Mouse (Mus musculus): Measurements from ENCODE around the gene 5031439G07Rik. TPM values are rescaled to one million over a fixed set of nuclear protein-coding genes. Genes with fewer than 3 reads are reported as not detected.
"Not testable (repeated sequence)": the region's sequence is repeated elsewhere in the genome, so short reads cannot be mapped to it uniquely, and the experiment has no call there.

5031439G07Rik gene
- 100 to 1,000 TPM; 128 to 135 TPM for total RNA-seq (2021)

- intact Hi-C loops (cut with DNase I): no loop called here
Observed at GRCm38 (mm10) chr15:84987874-84988825, at the start of gene 5031439G07Rik. Gene 5031439G07Rik (minus strand): TSS chr15:84988551.

DNA sequence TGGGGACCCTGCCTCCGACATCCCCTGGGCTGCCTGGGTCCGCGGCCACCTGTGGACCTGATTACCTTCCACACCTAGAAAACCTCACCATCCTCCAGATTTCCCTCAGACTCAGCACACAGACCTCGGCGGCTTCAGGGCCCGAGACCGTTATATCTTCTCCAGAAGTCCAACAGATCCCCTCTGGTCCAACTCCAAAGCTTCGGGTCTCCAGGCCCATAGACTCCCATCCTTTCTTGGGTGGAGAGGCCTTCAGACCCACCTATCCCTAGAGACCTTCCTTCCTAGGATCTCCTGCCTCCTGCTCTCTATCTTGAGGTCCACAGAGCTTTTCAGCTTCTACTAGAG lies 49.0 kb upstream of the 5031439G07Rik start:
- intact Hi-C loops (cut with DNase I): no loop called here
- DNase-seq (ENCODE audit: extremely low spot score in 1 of 2, low spot score in 2 of 2): no peak

More at GRCm38 (mm10) chr15:84987874-84988825, at the start of gene 5031439G07Rik:
- DNase-seq (ENCODE audit: extremely low spot score in 1 of 2, low spot score in 2 of 2): peak; percentile 86 to 96

GRCm38 (mm10) chr15:85036566-85037342 lies 48.4 kb upstream of the 5031439G07Rik start:
- intact Hi-C loops (cut with DNase I): no loop called here
- peak; percentile 95 to 97 for DNase-seq (ENCODE audit: extremely low spot score in 1 of 2, low spot score in 2 of 2)

DNA sequence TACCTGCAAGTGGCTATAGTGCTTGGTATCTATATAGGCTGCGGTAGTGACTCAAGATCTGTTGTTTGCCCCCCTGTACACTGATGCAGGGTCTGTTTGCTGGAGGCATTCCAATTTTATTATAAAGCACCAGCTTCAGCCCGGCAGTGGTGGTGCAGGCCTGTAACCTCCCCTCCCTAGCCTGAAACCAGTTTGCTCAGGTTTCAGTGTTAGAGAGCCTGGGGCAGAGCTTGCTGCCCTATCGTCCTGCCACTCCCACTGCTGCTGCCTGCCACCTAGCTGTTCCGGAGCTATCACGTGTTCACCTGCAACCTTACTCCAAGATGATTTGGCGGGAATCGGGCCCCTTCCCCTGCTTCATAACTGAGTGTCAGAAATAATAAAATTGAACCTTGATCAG lies 45.6 kb upstream of the 5031439G07Rik start:
- intact Hi-C loops (cut with DNase I); DNase-seq (ENCODE audit: extremely low spot score in 1 of 2, low spot score in 2 of 2): not testable (repeated sequence)

GRCm38 (mm10) chr15:85031866-85032265 lies 43.5 kb upstream of the 5031439G07Rik start:
- no peak for DNase-seq (ENCODE audit: extremely low spot score in 1 of 2, low spot score in 2 of 2)
- intact Hi-C loops (cut with DNase I): no loop called here

DNA sequence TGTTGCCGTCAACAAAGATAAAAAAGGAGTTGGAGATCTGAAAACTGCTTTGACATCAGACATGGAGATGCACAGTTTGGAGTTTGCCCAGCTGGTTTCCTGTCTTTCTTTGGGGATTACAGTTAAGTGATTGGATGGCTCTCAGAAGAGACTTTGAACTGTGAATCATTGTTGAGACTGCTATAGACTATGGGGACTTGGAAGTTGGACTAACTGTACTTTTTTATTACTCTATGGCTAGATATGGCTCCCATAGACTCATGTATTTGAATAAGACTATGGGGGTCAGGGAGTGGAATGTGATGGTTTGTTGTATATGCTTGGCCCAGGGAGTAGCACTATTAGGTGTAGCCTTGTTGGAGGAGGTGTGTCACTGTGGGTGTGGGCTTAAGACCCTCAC lies 42.3 kb upstream of the 5031439G07Rik start:
- DNase-seq (ENCODE audit: extremely low spot score in 1 of 2, low spot score in 2 of 2); intact Hi-C loops (cut with DNase I): not testable (repeated sequence)

- DNase-seq (ENCODE audit: extremely low spot score in 1 of 2, low spot score in 2 of 2); intact Hi-C loops (cut with DNase I): not testable (repeated sequence)
Observed at GRCm38 (mm10) chr15:85028648-85029047, 40.3 kb upstream of the 5031439G07Rik start, which contains the start of gene Fam118a. Gene Fam118a (plus strand): TSS chr15:85028948.

- no peak for DNase-seq (ENCODE audit: extremely low spot score in 1 of 2, low spot score in 2 of 2)
- intact Hi-C loops (cut with DNase I): no loop called here
Observed at GRCm38 (mm10) chr15:85027740-85028139, 39.4 kb upstream of the 5031439G07Rik start.

GRCm38 (mm10) chr15:85026197-85026596 lies 37.8 kb upstream of the 5031439G07Rik start:
- no peak for DNase-seq (ENCODE audit: extremely low spot score in 1 of 2, low spot score in 2 of 2)
- intact Hi-C loops (cut with DNase I): no loop called here

DNA sequence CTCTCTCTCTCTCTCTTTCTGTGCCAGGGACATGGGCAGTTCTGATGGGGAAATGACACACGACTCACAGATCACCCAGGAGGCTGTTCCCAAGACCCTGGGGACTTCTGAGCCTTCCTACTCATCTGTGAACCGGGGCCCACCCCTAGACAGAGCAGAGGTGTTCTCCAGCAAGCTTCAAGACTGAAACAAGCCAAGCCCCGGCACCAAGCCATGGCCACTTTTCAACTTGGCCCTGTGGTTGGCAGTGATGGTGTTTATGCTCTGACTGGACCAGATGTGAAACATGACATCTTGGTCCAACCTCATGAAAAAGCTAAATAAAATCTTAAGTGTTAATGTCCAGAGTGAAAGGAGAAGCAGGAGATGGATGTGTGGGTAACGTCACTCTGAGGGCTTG lies 33.9 kb upstream of the 5031439G07Rik start:
- no peak for DNase-seq (ENCODE audit: extremely low spot score in 1 of 2, low spot score in 2 of 2)
- intact Hi-C loops (cut with DNase I): no loop called here

DNA sequence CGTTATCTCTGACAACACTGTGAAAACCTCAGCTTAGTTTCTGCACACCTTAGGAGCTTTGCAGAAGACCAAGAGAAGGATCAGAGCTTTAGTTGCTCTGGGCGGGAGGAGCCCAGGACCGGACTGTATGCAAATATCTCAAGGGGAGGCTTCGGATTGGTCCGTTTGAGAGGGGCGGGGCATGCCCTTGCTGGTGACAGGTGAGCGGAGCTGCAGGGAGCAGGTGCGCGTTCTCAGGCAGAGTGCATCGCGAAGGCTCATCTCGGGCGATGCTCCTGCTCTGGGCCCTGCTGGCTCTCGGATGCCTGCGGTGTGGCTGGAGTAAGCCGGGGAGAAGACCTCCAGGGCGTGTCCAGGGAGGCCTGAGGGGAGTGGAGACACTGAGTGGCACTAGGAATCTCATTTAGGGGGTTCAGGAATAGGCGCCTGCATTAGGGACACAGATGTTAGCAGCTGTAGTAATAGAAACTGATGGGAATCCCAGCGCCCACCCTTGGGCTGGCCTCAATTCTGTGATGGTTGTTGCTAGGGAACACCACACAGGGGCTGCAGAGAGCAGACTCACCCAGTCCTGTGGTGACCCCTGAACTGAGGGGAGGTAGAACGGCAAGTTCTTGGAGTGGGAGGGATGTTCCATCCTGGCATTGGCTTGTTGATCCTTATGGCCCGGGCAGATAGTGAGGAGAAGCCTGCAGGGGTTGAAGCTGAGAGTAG lies 28.8 kb upstream of the 5031439G07Rik start, which contains the start of gene Upk3a:
TSS of gene Upk3a (plus strand) at position 191 of the 714 bp plus-strand sequence.
- intact Hi-C loops (cut with DNase I): no loop called here
- no peak for DNase-seq (ENCODE audit: extremely low spot score in 1 of 2, low spot score in 2 of 2)

DNA sequence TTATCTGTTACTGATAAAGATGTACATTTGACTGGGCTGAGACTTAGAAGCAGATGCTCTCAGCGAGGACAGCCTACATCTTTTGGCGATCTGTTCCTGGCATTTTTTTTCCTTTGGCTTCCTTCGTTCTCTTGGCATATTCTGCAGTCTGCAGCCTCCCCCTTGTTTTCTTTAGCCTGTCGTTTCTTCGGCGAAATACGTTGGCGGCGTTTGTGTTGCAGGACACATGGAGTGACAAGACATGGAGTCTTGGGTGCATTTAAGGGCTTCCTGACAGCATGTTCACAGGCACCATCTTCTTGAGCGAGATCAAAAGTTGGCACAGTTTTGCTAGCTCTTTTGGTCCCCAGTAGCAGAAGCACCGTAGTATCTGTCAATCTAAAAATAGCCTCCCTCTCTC lies 27.4 kb upstream of the 5031439G07Rik start:
- intact Hi-C loops (cut with DNase I): no loop called here
- peak; percentile 47 to 51 for DNase-seq (ENCODE audit: extremely low spot score in 1 of 2, low spot score in 2 of 2)

GRCm38 (mm10) chr15:85012662-85013054 lies 24.3 kb upstream of the 5031439G07Rik start:
- no peak for DNase-seq (ENCODE audit: extremely low spot score in 1 of 2, low spot score in 2 of 2)
- intact Hi-C loops (cut with DNase I): no loop called here

DNA sequence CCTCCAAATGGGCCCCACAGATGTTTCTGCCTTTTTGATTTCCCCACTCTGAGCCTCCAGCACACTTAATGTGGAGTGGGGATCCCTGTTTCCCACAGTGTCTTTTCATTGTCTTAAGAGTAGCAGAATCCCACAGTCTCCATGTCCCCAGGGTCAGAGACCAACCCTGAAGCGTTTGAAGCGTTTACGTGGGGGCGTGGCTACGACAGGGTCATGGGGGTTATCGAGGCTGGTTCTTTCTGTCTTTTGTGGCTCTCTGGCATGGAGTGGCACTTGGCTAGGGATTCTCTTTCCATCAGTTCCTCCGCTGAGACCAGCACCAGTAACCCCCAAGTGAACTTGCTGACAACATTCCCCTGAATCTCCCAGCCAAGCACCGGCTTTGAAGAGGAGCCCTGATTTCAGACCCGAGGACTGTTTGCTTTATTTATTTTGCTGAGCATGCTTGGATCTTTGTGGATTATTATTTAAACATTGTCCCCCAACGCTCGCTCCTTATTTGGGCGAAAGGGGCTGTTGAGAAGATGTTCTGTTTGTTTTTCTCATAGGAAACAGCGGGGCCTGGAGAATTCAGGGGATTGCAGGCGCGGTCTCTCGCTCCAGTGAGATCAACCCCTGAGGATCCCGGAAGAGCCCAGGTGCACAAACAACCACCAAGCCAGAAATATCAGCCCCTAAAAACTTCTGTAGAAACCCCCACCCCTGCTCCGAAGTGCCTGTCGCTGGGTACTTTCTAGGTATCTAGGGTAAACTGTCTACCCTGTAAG lies 23.7 kb upstream of the 5031439G07Rik start:
- intact Hi-C loops (cut with DNase I): no loop called here
- DNase-seq (ENCODE audit: extremely low spot score in 1 of 2, low spot score in 2 of 2): peak in 1 of 2 experiments; percentile 53

GRCm38 (mm10) chr15:85009666-85010065 lies 21.3 kb upstream of the 5031439G07Rik start:
- DNase-seq (ENCODE audit: extremely low spot score in 1 of 2, low spot score in 2 of 2): no peak
- intact Hi-C loops (cut with DNase I): no loop called here

DNA sequence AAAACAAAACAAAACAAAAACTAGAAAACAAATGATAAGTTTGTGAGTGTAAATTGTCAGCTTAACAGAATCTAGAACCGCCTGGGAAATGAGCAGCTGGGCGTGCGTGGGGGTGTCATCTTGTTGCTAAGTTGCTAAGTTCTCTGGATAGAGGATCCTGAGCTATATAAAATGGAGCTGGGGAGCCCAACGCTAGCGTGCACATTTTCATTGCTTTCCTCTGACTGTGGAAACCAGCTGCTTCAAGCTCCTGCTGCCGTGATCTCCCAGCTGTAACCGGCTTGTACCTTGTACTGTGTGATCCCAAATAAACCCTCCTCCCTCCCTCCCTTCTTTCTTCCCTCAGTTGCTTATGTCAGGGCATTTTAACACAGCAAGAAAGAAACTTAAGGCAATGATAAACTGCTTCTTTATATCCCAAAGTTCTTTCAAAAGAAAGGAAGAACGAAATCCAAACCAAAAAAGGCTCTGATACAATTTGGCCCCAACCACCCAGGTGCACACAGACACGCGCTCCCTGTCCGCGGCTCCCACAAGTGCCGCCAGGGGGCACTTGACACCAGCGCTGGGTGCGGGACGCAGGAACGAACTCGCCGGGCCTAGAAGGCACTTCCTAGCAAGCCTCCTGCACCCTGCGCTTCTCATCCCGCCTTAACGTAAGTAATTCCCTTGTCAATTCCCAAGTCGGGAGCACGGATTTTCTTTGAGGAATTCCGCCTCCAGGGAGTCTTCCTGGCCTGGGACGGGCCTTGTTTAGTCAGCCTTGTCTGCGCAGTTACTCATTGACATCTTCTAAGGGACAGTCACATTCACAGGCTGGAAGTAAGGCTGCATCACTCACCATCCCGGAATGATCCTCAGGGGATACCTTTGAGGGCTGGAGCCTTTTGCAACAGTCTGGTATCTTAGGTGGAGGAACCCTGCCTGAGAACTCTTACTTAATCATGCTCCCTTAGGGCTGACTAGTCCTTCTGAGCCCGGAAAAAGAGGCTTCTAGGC lies 12.9 kb upstream of the 5031439G07Rik start:
- intact Hi-C loops (cut with DNase I): loop anchor here (5.0 kb wide), 1 partner anchor 41 kb away; no protein-coding TSS in a partner anchor
- peak in 1 of 2 experiments; percentile 87 for DNase-seq (ENCODE audit: extremely low spot score in 1 of 2, low spot score in 2 of 2)

DNA sequence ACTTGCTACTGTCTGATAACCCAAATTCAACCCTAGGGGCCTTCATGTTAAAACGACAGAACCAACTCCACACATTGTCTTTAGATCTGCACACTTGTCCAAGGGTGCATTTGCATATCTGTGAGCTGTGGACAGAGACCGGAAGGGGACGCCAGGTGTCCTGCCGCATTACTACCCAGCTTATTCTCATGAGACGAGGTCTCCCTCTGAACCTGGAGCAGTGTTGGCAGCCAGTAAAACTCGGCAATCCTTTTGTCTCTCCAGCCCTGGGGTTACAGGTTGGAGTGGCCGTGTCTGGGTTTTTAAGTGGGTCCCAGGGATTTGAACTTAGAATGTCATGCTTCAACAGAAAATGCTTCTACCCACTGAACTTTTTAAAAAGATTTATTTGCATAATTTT lies 11.6 kb upstream of the 5031439G07Rik start:
- intact Hi-C loops (cut with DNase I): loop anchor here (5.0 kb wide), 2 partner anchors 42 to 72 kb away; no protein-coding TSS in a partner anchor
- no peak for DNase-seq (ENCODE audit: extremely low spot score in 1 of 2, low spot score in 2 of 2)

Measured in left cerebral cortex, postnatal 10 days (tissue).